Mouse (Mus musculus): ENCODE data around the gene Ptgfrn.

Ptgfrn gene

GRCm38 (mm10) chr3:101037984-101038545 lies 72.0 kb downstream of the Ptgfrn start:
- no peak for DNase-seq (ENCODE audit: low read depth)

- no peak for DNase-seq (ENCODE audit: low read depth)
These were observed 74.1 kb downstream of the Ptgfrn start for GRCm38 (mm10) chr3:101036001-101036400.

DNA sequence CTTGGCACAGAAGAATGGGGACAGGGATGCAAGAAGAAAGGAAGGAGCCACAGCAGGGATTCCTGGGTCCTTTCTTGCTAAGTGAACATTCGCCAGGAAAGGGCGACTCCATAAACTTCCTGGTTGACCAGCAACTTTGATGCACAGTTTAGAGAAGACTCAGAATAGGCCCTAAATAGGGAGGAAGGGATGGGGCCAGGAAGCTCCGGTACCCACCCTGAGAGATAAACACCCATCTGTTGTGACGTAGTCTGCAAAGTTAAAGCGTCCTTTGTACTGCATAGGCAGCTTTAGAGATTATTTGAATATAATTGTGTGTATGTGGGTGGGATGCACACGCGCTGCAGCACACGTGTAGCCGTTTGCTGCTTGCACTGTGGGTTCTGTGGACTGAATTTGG lies 75.6 kb downstream of the Ptgfrn start:
- no peak for DNase-seq (ENCODE audit: low read depth)

GRCm38 (mm10) chr3:101033644-101034043 lies 76.4 kb downstream of the Ptgfrn start:
- peak; percentile 57 for DNase-seq (ENCODE audit: low read depth)

DNA sequence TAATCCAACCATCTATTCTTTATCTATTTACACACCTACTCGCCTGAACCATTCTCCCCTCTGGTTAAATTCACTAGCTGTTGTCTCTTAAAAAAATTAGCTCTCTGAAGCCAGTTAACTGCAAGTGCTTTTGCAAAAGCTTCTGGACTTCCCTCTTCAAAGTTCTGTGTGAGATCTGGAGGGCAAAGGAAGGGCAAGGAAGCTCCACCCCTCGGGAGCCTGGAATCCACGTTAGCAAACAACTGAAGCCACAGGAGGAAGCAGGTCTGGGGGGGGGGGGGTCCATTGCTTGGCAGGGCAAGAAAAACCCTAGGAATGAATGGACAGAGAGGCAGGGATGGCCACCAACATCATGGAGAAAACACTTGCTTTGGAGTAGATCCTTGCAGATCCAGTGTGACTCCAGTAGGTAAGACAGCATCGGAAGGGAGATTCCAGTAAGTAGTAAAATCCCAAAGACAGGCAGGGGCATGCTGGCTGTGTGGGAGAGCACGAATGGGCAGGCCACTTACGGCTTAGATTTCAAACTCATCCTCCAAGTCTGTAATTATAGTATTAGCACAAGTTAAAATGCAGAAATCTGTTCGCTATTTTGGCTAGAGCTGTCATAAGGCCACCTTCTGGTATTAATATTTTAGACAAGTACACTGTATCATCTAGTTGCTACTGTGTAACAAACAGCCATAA lies 78.5 kb downstream of the Ptgfrn start:
- no peak for DNase-seq (ENCODE audit: low read depth)

DNA sequence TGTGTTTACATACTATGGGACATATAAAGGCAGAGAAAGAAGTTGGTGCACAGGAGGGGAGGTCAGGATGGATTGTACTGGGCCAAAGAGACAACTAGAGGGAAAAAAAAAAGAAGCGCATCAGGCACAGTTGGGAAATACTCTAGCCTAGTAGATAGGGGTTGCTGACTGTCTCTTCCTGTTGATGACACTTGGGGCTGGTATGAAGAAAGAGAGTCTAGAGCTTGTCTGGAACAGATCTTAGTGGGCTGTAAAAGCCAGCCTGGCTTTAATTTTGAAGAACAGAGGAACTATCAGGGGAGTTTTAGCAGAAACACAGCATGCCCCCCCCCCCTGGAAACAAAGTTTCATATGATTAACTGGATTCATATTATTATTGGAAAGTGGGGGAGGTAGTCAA lies 79.4 kb downstream of the Ptgfrn start:
- DNase-seq (ENCODE audit: low read depth), result peak; percentile 35

DNA sequence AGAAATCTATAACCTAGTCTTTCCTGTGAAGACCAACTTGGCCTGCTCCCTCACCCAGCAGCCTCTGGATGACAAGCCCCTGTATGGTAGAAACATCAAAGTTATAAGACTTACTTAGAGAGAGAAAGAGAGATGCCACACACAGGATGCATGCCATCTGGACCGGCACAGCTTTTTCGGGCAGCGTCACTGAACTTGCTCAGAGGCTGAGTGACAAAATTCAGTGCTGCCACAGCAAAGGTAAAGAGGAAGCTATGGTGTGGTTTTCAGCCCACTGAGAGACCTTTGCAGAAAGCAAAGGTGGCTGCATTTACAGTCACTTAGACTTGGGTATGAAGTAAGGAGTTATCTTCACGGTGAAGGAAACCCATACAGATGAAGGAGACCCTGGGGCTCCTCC lies 80.7 kb downstream of the Ptgfrn start, which contains the start of gene Cd101:
Gene Cd101 (minus strand): TSS at position 218 of the 400 bp plus-strand sequence.
- peak; percentile 64 for DNase-seq (ENCODE audit: low read depth)

DNA sequence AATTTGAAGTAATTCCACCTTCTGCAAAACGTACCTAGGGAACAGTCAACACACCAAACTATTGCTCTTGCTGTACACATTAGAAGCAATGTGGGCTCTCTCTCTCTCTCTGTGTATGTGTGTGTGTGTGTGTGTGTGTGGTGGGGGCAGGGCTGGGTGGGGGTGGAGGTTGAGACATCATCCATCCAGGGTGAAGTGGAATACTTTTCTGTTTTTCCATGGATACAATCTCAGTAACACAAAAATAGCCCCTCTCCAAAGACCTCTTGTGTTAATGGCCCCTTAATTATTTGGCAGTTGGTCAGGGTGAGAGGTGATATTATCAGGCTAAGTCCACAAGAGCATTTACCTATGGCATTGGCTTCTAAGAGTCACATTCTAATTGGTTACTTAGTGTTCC lies 83.3 kb downstream of the Ptgfrn start:
- no peak for DNase-seq (ENCODE audit: low read depth)

DNA sequence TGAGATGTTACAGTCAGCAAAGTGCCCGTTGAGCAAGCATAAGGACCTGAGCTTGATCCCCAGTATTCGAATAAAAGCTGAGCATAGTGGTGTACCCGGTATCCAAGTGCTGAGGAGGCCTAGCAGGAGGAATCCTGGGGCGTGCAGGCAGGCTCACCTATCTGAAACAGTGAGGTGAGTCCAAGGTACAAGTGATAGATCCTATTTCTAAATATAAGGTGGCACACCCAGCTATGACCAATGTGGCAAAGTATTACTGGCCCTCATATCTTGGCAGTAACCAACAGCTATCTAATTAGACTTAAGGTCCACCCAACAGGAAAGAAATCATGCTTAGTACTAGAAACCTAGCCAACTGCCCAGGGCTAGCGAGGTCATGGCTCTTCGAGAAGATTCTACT lies 87.1 kb downstream of the Ptgfrn start:
- no peak for DNase-seq (ENCODE audit: low read depth)

- DNase-seq (ENCODE audit: low read depth), result peak; percentile 77
These were observed 88.5 kb downstream of the Ptgfrn start for GRCm38 (mm10) chr3:101021481-101022051.

DNA sequence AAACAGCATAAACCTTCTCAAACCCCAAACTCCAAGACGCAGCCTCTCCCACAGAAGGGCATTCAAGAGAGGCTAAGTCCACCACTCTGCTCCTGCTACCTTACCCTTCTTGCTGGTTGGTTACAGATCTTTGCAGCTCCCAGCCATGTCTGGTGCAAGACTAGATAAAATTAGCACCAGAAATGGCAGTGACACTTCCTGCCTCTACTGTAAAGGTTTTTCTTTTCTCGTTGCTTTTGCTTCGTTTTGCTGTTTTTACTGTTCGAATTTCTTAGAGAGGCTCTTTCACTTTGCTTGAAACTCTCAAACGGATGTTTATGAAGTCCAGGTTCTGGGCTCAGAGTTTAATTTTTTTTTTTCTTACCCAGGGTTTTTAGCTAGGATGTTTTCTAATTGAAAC lies 89.0 kb downstream of the Ptgfrn start:
- DNase-seq (ENCODE audit: low read depth), result no peak

GRCm38 (mm10) chr3:101018494-101018893 lies 91.6 kb downstream of the Ptgfrn start:
- no peak for DNase-seq (ENCODE audit: low read depth)

GRCm38 (mm10) chr3:101016050-101016449 lies 94.0 kb downstream of the Ptgfrn start:
- DNase-seq (ENCODE audit: low read depth), result no peak

- DNase-seq (ENCODE audit: low read depth), result no peak
These were observed 94.8 kb downstream of the Ptgfrn start for GRCm38 (mm10) chr3:101015254-101015653.

DNA sequence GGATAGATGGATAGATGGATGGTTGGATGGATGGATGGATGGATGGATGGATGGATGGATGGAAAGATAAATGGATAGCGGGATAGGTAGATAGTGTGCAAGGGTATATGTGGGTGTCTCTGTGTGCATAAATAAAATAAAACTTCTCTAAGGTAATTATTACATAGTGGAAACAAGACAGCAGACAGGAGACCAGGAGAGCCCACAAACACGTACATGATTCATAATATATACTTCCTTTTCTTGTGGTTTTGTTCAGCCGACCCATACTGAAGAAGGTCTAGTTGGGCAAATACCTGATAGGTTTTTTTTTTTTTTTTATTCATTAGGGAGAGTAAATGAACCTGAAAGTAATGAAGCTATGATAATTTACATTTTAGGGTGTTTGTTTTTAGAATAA lies 96.5 kb downstream of the Ptgfrn start:
- peak; percentile 65 for DNase-seq (ENCODE audit: low read depth)

DNA sequence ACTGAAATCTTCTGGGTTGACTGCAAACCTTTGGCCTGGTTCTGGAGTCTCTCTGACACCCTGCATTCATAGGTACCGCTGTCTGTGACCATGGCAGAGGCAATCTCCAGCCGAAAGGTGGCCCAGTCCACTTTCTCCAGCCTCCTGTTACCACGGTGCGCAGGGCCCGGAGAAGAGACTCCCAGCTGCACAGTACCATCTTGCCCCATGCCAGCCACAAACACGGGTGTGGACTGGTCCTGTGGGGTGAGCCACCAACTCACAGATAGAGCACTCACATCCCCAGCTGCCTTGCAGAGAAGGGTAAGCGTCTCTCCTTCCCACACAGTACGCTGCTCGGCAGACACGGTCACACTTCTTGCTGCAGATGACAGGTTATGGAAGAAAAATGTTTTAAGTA lies 97.1 kb downstream of the Ptgfrn start:
- no peak for DNase-seq (ENCODE audit: low read depth)

- peak; percentile 83 for DNase-seq (ENCODE audit: low read depth)
These were observed 97.5 kb downstream of the Ptgfrn start for GRCm38 (mm10) chr3:101012597-101012996.

- peak; percentile 89 for DNase-seq (ENCODE audit: low read depth)
These were observed 97.9 kb downstream of the Ptgfrn start for GRCm38 (mm10) chr3:101012131-101012571.

DNA sequence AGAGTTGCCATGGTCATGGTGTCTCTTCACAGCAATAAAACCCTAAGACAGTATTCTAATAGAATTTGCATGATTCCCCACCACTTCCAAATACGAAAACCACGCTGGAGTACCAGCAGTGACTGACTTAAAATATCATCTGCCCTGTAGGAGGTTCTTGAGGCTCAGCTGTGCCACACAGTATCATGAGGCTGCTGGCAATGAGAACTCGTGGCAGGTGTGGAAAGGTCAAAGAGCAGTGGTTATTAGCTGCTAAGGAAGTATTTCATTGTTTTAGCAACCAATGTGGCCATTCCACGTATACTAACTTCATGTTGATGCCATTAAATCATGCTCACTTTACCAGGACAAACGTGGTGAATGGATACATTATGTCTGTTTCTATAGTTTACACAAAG lies 98.9 kb downstream of the Ptgfrn start:
- peak; percentile 64 for DNase-seq (ENCODE audit: low read depth)

DNA sequence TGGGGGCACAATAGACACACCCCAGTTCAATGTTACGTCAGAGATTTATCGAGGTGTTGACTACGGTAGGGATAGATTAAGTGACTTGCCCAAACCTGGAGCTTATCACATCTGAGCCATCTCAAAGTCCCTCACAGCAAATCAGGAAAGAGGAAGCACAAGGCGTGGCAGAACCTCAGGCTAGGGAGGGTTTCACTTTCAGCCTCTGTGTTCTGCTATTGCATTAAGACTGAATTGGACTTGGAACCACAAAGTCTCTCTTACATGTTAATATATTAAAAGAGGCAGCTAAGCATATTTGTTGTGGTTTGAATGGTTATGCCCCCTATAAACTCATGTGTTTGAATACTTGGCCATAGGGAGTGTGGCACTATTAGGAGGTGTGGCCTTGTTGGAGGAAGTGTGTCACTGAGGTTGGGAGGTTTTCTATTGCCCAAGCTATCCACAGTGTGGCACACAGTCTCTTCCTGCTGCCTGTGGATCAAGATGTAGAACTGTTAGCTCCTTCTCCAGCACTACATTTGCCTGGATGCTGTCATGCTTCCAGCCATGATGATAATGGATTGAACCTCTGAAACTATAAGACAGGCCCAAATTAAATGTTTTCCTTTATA lies 99.4 kb downstream of the Ptgfrn start:
- DNase-seq (ENCODE audit: low read depth), result peak; percentile 90

DNA sequence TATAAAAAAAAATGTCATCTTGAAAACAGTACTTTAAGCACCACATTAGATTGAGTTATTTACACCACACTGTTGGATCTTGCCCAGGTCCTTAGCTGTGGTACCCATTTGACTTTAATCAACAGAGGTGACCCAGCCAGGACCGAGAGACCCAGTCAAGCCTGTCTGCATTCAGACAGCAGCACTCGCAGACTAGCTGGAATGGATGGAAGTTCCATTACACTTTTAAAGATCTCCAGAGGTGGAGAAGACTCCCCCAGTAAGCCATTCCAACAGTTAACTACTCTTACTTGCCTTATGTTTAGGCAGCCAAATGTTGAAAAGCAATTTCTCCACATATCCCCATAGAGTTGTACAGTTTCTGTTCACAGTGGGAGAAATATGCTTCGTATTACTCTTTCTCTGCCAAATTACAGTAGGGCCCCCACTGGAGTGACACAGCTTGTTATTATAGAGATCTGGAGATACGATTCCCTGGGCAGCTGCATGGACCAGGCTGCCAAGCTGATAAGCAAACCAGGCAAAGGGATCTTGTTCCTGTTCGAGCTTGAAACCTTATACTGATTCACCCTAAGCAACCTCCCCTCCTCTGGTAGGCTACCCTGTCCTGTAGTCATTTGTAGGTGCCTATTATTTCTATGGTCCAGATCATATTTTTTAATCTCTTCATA lies 102.8 kb downstream of the Ptgfrn start:
- DNase-seq (ENCODE audit: low read depth), result no peak

DNA sequence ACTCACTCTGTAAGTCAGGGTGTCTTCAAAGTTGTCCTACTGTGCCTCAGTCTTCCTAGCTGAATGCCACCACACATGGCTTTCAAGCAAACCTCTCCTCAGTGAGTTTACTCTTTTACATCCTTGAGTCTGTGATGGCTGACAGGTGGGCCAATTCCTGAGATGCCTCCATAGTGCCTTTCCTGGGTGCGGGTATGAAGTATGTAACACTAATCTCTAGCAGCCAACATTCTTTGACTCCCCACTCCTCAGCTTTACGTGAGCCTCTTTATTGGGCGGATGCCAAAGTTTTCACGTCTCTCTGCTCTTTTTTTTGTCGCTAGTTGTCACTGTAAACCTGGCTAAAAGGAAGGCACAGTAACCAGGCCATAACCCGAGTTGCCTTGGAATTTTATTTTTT lies 104.7 kb downstream of the Ptgfrn start:
- no peak for DNase-seq (ENCODE audit: low read depth)
